ENCODE assay signal across 9 mouse cellular contexts in genomic region chr15:101056225-101056624, GRCm38 (mm10). TPM values are rescaled to one million over a fixed set of nuclear protein-coding genes. Genes with fewer than 3 reads are reported as not detected.
DNase-seq lines count a peak whose midpoint lies in the region; ATAC-seq lines count a peak whose summit lies in the region.
"Had no signal": no experiment of that assay in that cellular context is flagged by ENCODE, and none has a peak within 500 bp of the region (broad histone marks: within the 10 kb centered on the region; RNA-seq: fewer than 3 reads in every experiment).

No protein-coding gene starts in this region.

- no peak for DNase-seq in heart, postnatal 25 days (ENCODE audit: low spot score)
- peak; percentile 53 to 64 for DNase-seq in adrenal gland, postnatal 36 days
- DNase-seq in forelimb bud, embryonic 11.5 days (ENCODE audit: low read depth, low spot score) = peak; percentile 77
- DNase-seq in right cerebral cortex, adult 2 months (ENCODE audit: low spot score in 2 of 2) = peak; percentile 68 to 72
- DNase-seq in urinary bladder, postnatal 4 days (ENCODE audit: low spot score in 2 of 2) = no peak

- WGBS in heart, embryonic 11.5 days (ENCODE audit: insufficient replicate concordance) = 42% methylated on average over 10 of the region's 10 CpGs
- 46% methylated on average over 10 of the region's 10 CpGs for WGBS in kidney, embryonic 16.5 days
- WGBS in lung, embryonic 16.5 days = 41% methylated on average over 10 of the region's 10 CpGs

- H3K4me1 ChIP-seq in heart, embryonic 11.5 days (ENCODE audit: control insufficient read depth, insufficient read depth, low read length) = peaks cover 10% of the 10 kb centered on the region
- peaks cover 25% of the 10 kb centered on the region for H3K4me1 ChIP-seq in kidney, embryonic 16.5 days (ENCODE audit: insufficient read depth, low read length)
- peaks cover 7% of the 10 kb centered on the region for H3K4me1 ChIP-seq in lung, embryonic 16.5 days (replicated peaks; ENCODE audit: control insufficient read depth, insufficient read depth, low read length)

- H3K4me2 ChIP-seq in heart, embryonic 11.5 days = no peak overlapping the region
- H3K4me2 ChIP-seq in kidney, embryonic 16.5 days (replicated peaks; ENCODE audit: low read depth, low read length) = no peak overlapping the region
- H3K4me2 ChIP-seq in lung, embryonic 16.5 days (ENCODE audit: low read depth, low read length) = no peak overlapping the region

- H3K27ac ChIP-seq in heart, embryonic 11.5 days (ENCODE audit: low read depth, low read length) = no peak overlapping the region
- no peak overlapping the region for H3K27ac ChIP-seq in kidney, embryonic 16.5 days (ENCODE audit: low read length)
- H3K27ac ChIP-seq in lung, embryonic 16.5 days (ENCODE audit: low read length) = no peak overlapping the region

- peaks cover 45% of the 10 kb centered on the region for H3K27me3 ChIP-seq in heart, embryonic 11.5 days (ENCODE audit: control insufficient read depth, insufficient read depth, low read length)
- peaks cover 46% of the 10 kb centered on the region for H3K27me3 ChIP-seq in kidney, embryonic 16.5 days (ENCODE audit: insufficient read depth, low read length)
- peaks cover 45% of the 10 kb centered on the region for H3K27me3 ChIP-seq in lung, embryonic 16.5 days (ENCODE audit: control insufficient read depth, insufficient read depth, low read depth, low read length)

- no peaks in the 10 kb centered on the region for H3K36me3 ChIP-seq in heart, embryonic 11.5 days (ENCODE audit: control insufficient read depth, insufficient read depth, low read length)
- peaks cover 13% of the 10 kb centered on the region; the same call in 1 of the 2 replicates for H3K36me3 ChIP-seq in kidney, embryonic 16.5 days (ENCODE audit: insufficient read depth, low read length)
- H3K36me3 ChIP-seq in lung, embryonic 16.5 days (ENCODE audit: control insufficient read depth, insufficient read depth, low read length) = peaks cover 3% of the 10 kb centered on the region; the same call in 1 of the 2 replicates

- intact Hi-C loops in heart, postnatal 25 days (cut with DNase I) = loop anchor here (2.0 kb wide), 1 partner anchor 49 kb away; no protein-coding TSS in a partner anchor

- H3K4me3 ChIP-seq in heart, embryonic 11.5 days (ENCODE audit: low read depth, low read length) = no peak overlapping the region
- no peak overlapping the region for H3K4me3 ChIP-seq in kidney, embryonic 16.5 days (ENCODE audit: low read length)
- H3K4me3 ChIP-seq in lung, embryonic 16.5 days (ENCODE audit: low read length) = no peak overlapping the region

- ATAC-seq in heart, embryonic 11.5 days (replicated peaks; ENCODE audit: insufficient number of reproducible peaks, low FRiP score, low TSS enrichment) = 0 out of 2 replicates have a peak, but pooled peaks have one; percentile 7
- ATAC-seq in kidney, embryonic 16.5 days (ENCODE audit: low FRiP score, low TSS enrichment) = peak; percentile 74
- peak; percentile 72 for ATAC-seq in lung, embryonic 16.5 days (ENCODE audit: low read depth)

- no peaks in the 10 kb centered on the region for H3K9me3 ChIP-seq in heart, embryonic 11.5 days (replicated peaks; ENCODE audit: control insufficient read depth, low read length)
- no peaks in the 10 kb centered on the region for H3K9me3 ChIP-seq in kidney, embryonic 16.5 days (ENCODE audit: low read length)
- H3K9me3 ChIP-seq in lung, embryonic 16.5 days (ENCODE audit: control insufficient read depth, low read length) = no peaks in the 10 kb centered on the region

- no peak overlapping the region for H3K9ac ChIP-seq in heart, embryonic 11.5 days (ENCODE audit: low read depth, low read length)
- no peak overlapping the region for H3K9ac ChIP-seq in kidney, embryonic 16.5 days (replicated peaks; ENCODE audit: low read length)
- no peak overlapping the region for H3K9ac ChIP-seq in lung, embryonic 16.5 days (ENCODE audit: low read length)

RNA-seq across cellular contexts. Expression of gene Gm47841, which starts 9.0 kb away (rescaled TPM):
- not detected in 2 replicates for polyA plus RNA-seq in heart, embryonic 11.5 days (2014; fragmentation: Nextera tagmentation; extraction: Ambion mirVana)
- total RNA-seq in heart, postnatal 25 days (2021) = not detected
- total RNA-seq in adrenal gland, postnatal 36 days (2021) = under 1 TPM in 1 of 2 experiments, not detected in 1; 0.26 TPM
- not detected in 2 replicates for polyA plus RNA-seq in kidney, embryonic 16.5 days (2015; fragmentation: Nextera tagmentation; extraction: Ambion mirVana)
- not detected in 2 replicates for polyA plus RNA-seq in lung, embryonic 16.5 days (2015; fragmentation: Nextera tagmentation; extraction: Ambion mirVana)
- total RNA-seq: layer of hippocampus, postnatal 25 days had no signal

RNA-seq across cellular contexts. Expression of gene Fignl2, which starts 22.1 kb away (rescaled TPM):
- 0.30 and 0.33 TPM in 2 replicates for polyA plus RNA-seq in heart, embryonic 11.5 days (2014; fragmentation: Nextera tagmentation; extraction: Ambion mirVana)
- total RNA-seq in heart, postnatal 25 days (2021) = 1 to 10 TPM; 1.3 to 1.4 TPM
- total RNA-seq in adrenal gland, postnatal 36 days (2021) = 1 to 10 TPM; 9.4 to 9.9 TPM
- polyA plus RNA-seq in kidney, embryonic 16.5 days (2015; fragmentation: Nextera tagmentation; extraction: Ambion mirVana) = 0.26 and 0.35 TPM in 2 replicates
- 0.20 TPM in 2 replicates for polyA plus RNA-seq in lung, embryonic 16.5 days (2015; fragmentation: Nextera tagmentation; extraction: Ambion mirVana)

RNA-seq across cellular contexts. Expression of gene Ankrd33, which starts 59.3 kb away (rescaled TPM):
- polyA plus RNA-seq in heart, embryonic 11.5 days (2014; fragmentation: Nextera tagmentation; extraction: Ambion mirVana) = not detected in 2 replicates
- not detected for total RNA-seq in heart, postnatal 25 days (2021)
- total RNA-seq in adrenal gland, postnatal 36 days (2021) = under 1 TPM; 0.56 to 0.99 TPM
- not detected in 2 replicates for polyA plus RNA-seq in kidney, embryonic 16.5 days (2015; fragmentation: Nextera tagmentation; extraction: Ambion mirVana)
- polyA plus RNA-seq in lung, embryonic 16.5 days (2015; fragmentation: Nextera tagmentation; extraction: Ambion mirVana) = not detected in 2 replicates
- total RNA-seq: layer of hippocampus, postnatal 25 days had no signal

Comparison
In these comparisons a context has a peak if more than half of its experiments do, and no peak if none do; other contexts are left out.
1. ATAC-seq: peak in every context shown above with its lines; median percentile 74 in kidney, embryonic 16.5 days; 72 in lung, embryonic 16.5 days; 7 in heart, embryonic 11.5 days.
2. DNase-seq: peak in adrenal gland, postnatal 36 days (2 of 2), forelimb bud, embryonic 11.5 days (single experiment) and right cerebral cortex, adult 2 months (2 of 2); none in heart, postnatal 25 days (single experiment) and urinary bladder, postnatal 4 days (0 of 2).